ENCODE assay signal across 7 mouse cellular contexts in the genomic region with DNA sequence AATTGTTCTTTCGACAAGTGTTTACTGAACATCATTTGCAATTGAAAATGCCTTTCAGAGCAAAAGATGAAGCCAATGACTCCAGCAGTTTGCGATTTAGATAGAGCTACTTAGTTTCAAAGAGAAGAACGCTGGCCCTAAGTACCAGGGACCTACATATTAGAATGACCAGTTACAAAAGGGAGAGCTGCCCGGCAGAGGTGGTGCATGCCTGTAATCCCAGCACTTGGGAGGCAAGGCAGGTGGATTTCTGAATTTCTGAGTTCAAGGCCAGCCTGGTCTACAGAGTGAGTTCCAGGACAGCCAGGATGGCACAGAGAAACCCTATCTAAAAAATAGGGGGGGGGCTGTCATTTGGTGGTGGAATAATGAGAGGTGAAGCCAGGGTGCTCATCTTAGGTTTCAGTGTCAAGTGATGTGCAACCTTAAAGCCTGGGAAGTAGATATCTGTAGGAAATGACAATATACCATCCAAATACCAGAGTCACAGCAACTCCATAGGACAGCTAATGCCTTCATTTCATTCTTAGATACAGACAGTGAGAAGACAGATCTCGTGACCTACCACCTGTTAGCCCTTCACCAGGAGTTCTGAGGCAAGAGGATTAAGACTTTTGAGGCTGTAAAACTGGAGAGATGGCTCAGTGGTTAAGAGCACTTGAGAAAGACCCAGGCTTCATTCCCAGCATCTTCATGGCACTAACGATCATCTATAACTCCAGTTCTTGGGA. TPM values are rescaled to one million over a fixed set of nuclear protein-coding genes. Genes with fewer than 3 reads are reported as not detected.
DNase-seq lines count a peak whose midpoint lies in the region; ATAC-seq and TF ChIP-seq lines count a peak whose summit lies in the region.

No protein-coding gene starts in this region.

- DNase-seq in lung, postnatal 36 days = no peak
- DNase-seq in forebrain, postnatal 0 days = no peak
- no peak for DNase-seq in liver, embryonic 13.5 days
- DNase-seq in cerebellum, adult 18-20 months = no peak

- H3K9me3 ChIP-seq in lung, embryonic 15.5 days = no peaks in the 10 kb centered on the region
- H3K9me3 ChIP-seq in forebrain, postnatal 0 days (ENCODE audit: low read length) = no peaks in the 10 kb centered on the region
- H3K9me3 ChIP-seq in liver, embryonic 13.5 days (replicated peaks) = no peaks in the 10 kb centered on the region
- no peaks in the 10 kb centered on the region for H3K9me3 ChIP-seq in stomach, embryonic 16.5 days (replicated peaks; ENCODE audit: control insufficient read depth, low read length)

- no peaks in the 10 kb centered on the region for H3K27me3 ChIP-seq in lung, embryonic 15.5 days
- H3K27me3 ChIP-seq in forebrain, postnatal 0 days (ENCODE audit: insufficient read depth, low read length) = no peaks in the 10 kb centered on the region
- no peaks in the 10 kb centered on the region for H3K27me3 ChIP-seq in liver, embryonic 13.5 days
- no peaks in the 10 kb centered on the region for H3K27me3 ChIP-seq in stomach, embryonic 16.5 days (ENCODE audit: control insufficient read depth, insufficient read depth, low read length)

- TF ChIP-seq CTCF in forebrain, postnatal 0 days (IDR thresholded peaks at IDR 0.05; ENCODE audit: low read depth) = no peak

- WGBS in lung, embryonic 15.5 days = 52% methylated on average over 6 of the region's 6 CpGs
- WGBS in forebrain, postnatal 0 days = 47% methylated on average over 6 of the region's 6 CpGs
- WGBS in liver, embryonic 13.5 days (ENCODE audit: insufficient replicate concordance) = 56% methylated on average over 6 of the region's 6 CpGs
- 52% methylated on average over 6 of the region's 6 CpGs for WGBS in stomach, embryonic 16.5 days

- no peak for ATAC-seq in lung, embryonic 15.5 days (ENCODE audit: borderline replicate concordance, extremely low read depth, low FRiP score, low TSS enrichment)
- ATAC-seq in forebrain, postnatal 0 days = no peak
- ATAC-seq in liver, embryonic 13.5 days (ENCODE audit: low read depth) = no peak
- ATAC-seq in stomach, embryonic 16.5 days (ENCODE audit: insufficient read depth, low FRiP score) = no peak
- no peak for ATAC-seq in granulocyte monocyte progenitor cell, adult 5-6 weeks (replicated peaks; ENCODE audit: poor library complexity, severe bottlenecking)

- peak overlapping the region; percentile 84 for H3K4me2 ChIP-seq in lung, embryonic 15.5 days
- peak overlapping the region; percentile 57 for H3K4me2 ChIP-seq in forebrain, postnatal 0 days (ENCODE audit: low read depth)
- peak overlapping the region; percentile 95 for H3K4me2 ChIP-seq in liver, embryonic 13.5 days
- H3K4me2 ChIP-seq in stomach, embryonic 16.5 days (ENCODE audit: low read depth, low read length) = peak overlapping the region; percentile 77

- no peak overlapping the region for H3K9ac ChIP-seq in lung, embryonic 15.5 days
- H3K9ac ChIP-seq in forebrain, postnatal 0 days = peak overlapping the region; percentile 88; the same call in 1 of the 2 replicates
- H3K9ac ChIP-seq in liver, embryonic 13.5 days = peak overlapping the region; percentile 99; the same call in 1 of the 2 replicates
- H3K9ac ChIP-seq in stomach, embryonic 16.5 days (ENCODE audit: low read length) = no peak overlapping the region

- H3K4me1 ChIP-seq in lung, embryonic 15.5 days = peaks cover 17% of the 10 kb centered on the region
- peaks cover 3% of the 10 kb centered on the region for H3K4me1 ChIP-seq in forebrain, postnatal 0 days (ENCODE audit: insufficient read depth)
- H3K4me1 ChIP-seq in liver, embryonic 13.5 days (replicated peaks) = peaks cover 61% of the 10 kb centered on the region
- H3K4me1 ChIP-seq in stomach, embryonic 16.5 days (ENCODE audit: control insufficient read depth, insufficient read depth, low read length) = 0 out of 2 replicates have a peak, but pooled peaks cover 7% of the 10 kb centered on the region

- peak overlapping the region; percentile 78; the same call in 1 of the 2 replicates for H3K4me3 ChIP-seq in lung, embryonic 15.5 days
- H3K4me3 ChIP-seq in forebrain, postnatal 0 days (ENCODE audit: low read depth, low read length) = peak overlapping the region; percentile 97
- no peak overlapping the region for H3K4me3 ChIP-seq in liver, embryonic 13.5 days (replicated peaks)
- no peak overlapping the region for H3K4me3 ChIP-seq in stomach, embryonic 16.5 days (replicated peaks; ENCODE audit: low read length)

- no peaks in the 10 kb centered on the region for H3K36me3 ChIP-seq in lung, embryonic 15.5 days
- H3K36me3 ChIP-seq in forebrain, postnatal 0 days (ENCODE audit: insufficient read depth) = no peaks in the 10 kb centered on the region
- H3K36me3 ChIP-seq in liver, embryonic 13.5 days = no peaks in the 10 kb centered on the region
- no peaks in the 10 kb centered on the region for H3K36me3 ChIP-seq in stomach, embryonic 16.5 days (ENCODE audit: control insufficient read depth, insufficient read depth, low read length)

- no peak overlapping the region for H3K27ac ChIP-seq in lung, embryonic 15.5 days
- peak overlapping the region; percentile 86; the same call in 1 of the 2 replicates for H3K27ac ChIP-seq in forebrain, postnatal 0 days (ENCODE audit: low read depth, low read length)
- H3K27ac ChIP-seq in liver, embryonic 13.5 days = peak overlapping the region; percentile 93
- H3K27ac ChIP-seq in stomach, embryonic 16.5 days (ENCODE audit: low read length) = no peak overlapping the region

RNA-seq across cellular contexts. Expression of a gene that starts 1.6 kb away (rescaled TPM):
- 85.6 and 91.0 TPM in 2 replicates for polyA plus RNA-seq in lung, embryonic 15.5 days (2015; fragmentation: Nextera tagmentation; extraction: Ambion mirVana)
- 88.2 and 91.9 TPM in 2 replicates for total RNA-seq in forebrain, postnatal 0 days (2014; rRNA removed)
- 153 and 162 TPM in 2 replicates for polyA plus RNA-seq in forebrain, postnatal 0 days (2015; fragmentation: Nextera tagmentation; extraction: Ambion mirVana)
- polyA plus RNA-seq in liver, embryonic 13.5 days (2015; fragmentation: Nextera tagmentation; extraction: Ambion mirVana) = 56.7 and 63.5 TPM in 2 replicates
- 59.1 and 79.6 TPM in 2 replicates for polyA plus RNA-seq in stomach, embryonic 16.5 days (2015; fragmentation: Nextera tagmentation; extraction: Ambion mirVana)
- 106 and 112 TPM in 2 replicates for total RNA-seq in granulocyte monocyte progenitor cell, adult 5-6 weeks (2014; fragmentation: Nextera tagmentation)
- 40.4 and 56.0 TPM in 2 replicates for total RNA-seq in granulocyte monocyte progenitor cell, adult 5-6 weeks (2017)

RNA-seq across cellular contexts. Expression of a gene that starts 55.2 kb away (rescaled TPM):
- 23.1 and 24.6 TPM in 2 replicates for polyA plus RNA-seq in lung, embryonic 15.5 days (2015; fragmentation: Nextera tagmentation; extraction: Ambion mirVana)
- total RNA-seq in forebrain, postnatal 0 days (2014; rRNA removed) = 16.7 and 19.3 TPM in 2 replicates
- polyA plus RNA-seq in forebrain, postnatal 0 days (2015; fragmentation: Nextera tagmentation; extraction: Ambion mirVana) = 12.1 and 14.9 TPM in 2 replicates
- polyA plus RNA-seq in liver, embryonic 13.5 days (2015; fragmentation: Nextera tagmentation; extraction: Ambion mirVana) = 8.2 and 10.9 TPM in 2 replicates
- polyA plus RNA-seq in stomach, embryonic 16.5 days (2015; fragmentation: Nextera tagmentation; extraction: Ambion mirVana) = 21.4 and 23.1 TPM in 2 replicates
- 17.6 and 33.4 TPM in 2 replicates for total RNA-seq in granulocyte monocyte progenitor cell, adult 5-6 weeks (2014; fragmentation: Nextera tagmentation)
- total RNA-seq in granulocyte monocyte progenitor cell, adult 5-6 weeks (2017) = 9.0 and 17.2 TPM in 2 replicates

Comparison
In these comparisons a context has a peak if more than half of its experiments do, and no peak if none do; other contexts are left out.
1. H3K27ac ChIP-seq: peak in forebrain, postnatal 0 days (single experiment) and liver, embryonic 13.5 days (single experiment); none in lung, embryonic 15.5 days (single experiment) and stomach, embryonic 16.5 days (single experiment).
2. H3K4me3 ChIP-seq: peak in lung, embryonic 15.5 days (single experiment) and forebrain, postnatal 0 days (single experiment); none in liver, embryonic 13.5 days (single experiment) and stomach, embryonic 16.5 days (single experiment).
3. H3K9ac ChIP-seq: peak in forebrain, postnatal 0 days (single experiment) and liver, embryonic 13.5 days (single experiment); none in lung, embryonic 15.5 days (single experiment) and stomach, embryonic 16.5 days (single experiment).
4. Peak in every context shown above with its lines, with median percentiles within 50 percentile points of each other: H3K4me2 ChIP-seq.